Mouse (Mus musculus) heart, adult 8-10 months (tissue): ENCODE results near the gene Utrn. TPM values are rescaled to one million over a fixed set of nuclear protein-coding genes. Genes with fewer than 3 reads are reported as not detected.

ENCODE experiments used
- DNase-seq: peaks from one replicate; pipeline ENCODE4 v3.0.0; 2022; ENCODE audit warnings: low spot score
- total RNA-seq, 4 experiments: library from RNA; stranded (reverse); gene quantifications; 2 replicates each; pipeline ENCODE4 v1.2.4; 2022

The Utrn gene
- total RNA-seq, result 10 to 100 TPM; 59.3 to 75.7 (median 71.0) TPM

- peak; percentile 88 for DNase-seq
Measured at GRCm38 (mm10) chr10:12869029-12869671, at the start of gene Utrn. Utrn (minus strand) TSS chr10:12869365.

- no peak for DNase-seq
Measured at GRCm38 (mm10) chr10:12917626-12918025, 48.5 kb upstream of the Utrn start.

DNA sequence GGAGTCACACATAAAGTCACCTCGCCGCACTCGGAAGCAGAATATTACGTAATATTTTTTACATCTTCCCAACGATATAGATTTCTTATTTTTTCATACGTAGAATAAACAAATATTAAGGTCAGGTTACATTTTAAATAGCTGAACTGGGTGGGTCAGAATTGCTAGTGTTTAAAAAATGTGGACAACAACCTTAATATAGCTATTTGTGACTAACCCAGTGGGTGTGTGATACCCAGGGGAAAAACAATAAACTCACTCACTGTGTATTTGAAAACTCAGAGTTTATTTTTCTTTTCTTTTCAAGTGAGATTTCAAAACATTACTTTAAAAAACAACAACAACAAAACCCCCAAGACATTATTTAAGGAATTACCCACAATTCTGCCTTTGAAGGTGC, 47.2 kb upstream of the Utrn start:
- no peak for DNase-seq

DNA sequence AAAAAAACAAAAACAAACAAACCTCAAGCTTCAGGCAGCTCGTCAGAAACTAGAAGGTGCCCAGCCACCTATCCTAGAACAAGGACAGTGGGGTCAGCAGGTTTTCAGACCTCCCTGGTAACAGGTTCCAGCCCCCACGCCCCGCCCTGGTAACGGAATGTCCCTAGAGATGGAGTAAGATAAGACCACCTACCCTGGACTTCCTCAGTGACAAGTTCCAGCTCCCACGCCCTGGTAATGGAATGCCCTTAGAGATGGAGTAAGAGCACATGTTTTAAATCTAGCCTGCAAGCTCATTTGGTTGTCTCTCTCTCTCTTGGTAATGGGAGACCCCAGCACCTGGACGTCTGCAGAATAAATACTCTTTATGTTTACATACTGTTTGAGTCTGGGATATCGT, 46.7 kb upstream of the Utrn start:
- DNase-seq, result no peak

DNA sequence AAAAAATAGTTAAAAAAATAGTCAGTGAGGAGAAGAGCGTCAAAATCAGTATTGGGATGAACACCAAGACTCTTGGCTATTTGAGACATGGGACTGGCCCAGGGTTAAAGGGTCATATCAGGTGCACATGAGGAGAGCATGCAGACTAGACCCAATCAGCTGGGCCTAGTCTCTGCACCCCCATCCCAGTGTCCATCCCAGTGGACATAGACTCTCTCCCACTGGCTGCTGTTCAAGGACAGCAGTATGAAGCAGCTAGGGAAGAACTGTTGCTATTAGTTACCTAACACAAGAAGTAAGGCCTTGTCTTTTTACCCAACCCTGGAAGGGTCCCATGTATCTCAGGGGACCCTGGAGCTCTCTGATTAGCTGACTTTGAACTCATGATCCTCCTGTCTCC, 45.0 kb upstream of the Utrn start:
- DNase-seq, result no peak

DNA sequence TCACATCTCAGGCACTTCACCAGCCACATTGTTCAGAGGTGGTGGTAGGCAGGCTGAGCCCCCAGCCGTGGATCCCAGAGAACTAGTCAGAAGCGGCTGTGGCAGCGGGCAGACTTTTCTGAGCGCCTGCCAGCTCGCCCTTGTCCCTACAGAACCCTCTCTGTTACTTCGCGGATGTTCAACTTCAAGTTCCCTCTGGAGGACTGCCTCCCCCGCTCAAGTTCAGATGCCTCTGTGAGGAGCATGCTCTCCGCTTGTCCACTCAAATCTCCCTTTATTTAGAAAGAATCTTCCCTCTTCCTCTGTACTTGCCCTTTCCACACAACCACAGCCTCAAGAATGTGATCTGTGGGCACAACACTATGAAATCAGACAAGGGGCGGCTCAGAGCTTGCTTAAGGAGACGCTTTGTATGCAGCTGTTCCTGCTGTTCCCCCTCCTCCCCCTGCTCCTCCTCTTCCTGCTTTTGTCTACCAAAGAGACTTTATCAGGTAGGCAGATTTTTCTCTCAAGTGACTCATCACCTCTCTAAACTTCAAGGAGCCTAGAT, 42.9 kb upstream of the Utrn start:
- peak; percentile 48 for DNase-seq

GRCm38 (mm10) chr10:12911451-12911850, 42.3 kb upstream of the Utrn start:
- no peak for DNase-seq

GRCm38 (mm10) chr10:12909891-12910290, 40.7 kb upstream of the Utrn start:
- DNase-seq, result no peak

DNA sequence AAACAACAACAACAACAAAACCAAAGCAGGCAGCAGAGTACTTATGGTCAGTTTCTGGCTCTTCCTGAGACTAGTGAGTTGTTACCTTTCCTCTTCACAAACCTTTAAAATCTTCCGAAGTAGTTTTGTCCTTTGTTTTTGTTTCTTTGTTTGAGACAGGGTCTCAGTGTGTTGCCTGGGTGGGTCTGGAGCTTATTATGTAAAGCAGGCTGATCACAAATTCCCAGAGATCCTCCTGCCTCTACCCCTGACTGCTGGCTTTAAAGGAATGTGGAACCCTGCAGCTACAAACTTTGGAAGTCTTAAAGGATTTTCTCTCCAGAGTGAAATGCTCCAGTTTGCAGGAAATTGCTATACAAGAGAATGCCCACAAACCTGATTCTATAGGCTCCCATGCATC, 40.0 kb upstream of the Utrn start:
- DNase-seq, result no peak

DNA sequence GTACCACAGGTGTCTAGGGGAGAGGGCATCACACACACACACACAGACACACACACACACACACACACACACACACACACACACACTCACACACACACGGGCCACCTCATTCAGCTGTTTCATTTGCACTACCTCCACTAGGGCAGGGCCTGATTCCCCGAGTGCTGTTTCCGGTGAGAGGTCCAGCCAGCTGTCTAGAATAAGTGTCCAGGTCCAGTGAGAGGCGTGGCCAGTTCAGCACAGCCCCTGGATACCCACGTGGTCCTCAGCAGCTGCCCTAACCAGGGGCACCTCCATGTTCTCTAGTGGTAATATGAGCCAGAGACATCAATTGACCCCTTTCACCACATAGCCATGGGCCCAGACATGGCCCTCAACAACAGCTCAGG, 35.0 kb upstream of the Utrn start:
- no peak for DNase-seq

DNA sequence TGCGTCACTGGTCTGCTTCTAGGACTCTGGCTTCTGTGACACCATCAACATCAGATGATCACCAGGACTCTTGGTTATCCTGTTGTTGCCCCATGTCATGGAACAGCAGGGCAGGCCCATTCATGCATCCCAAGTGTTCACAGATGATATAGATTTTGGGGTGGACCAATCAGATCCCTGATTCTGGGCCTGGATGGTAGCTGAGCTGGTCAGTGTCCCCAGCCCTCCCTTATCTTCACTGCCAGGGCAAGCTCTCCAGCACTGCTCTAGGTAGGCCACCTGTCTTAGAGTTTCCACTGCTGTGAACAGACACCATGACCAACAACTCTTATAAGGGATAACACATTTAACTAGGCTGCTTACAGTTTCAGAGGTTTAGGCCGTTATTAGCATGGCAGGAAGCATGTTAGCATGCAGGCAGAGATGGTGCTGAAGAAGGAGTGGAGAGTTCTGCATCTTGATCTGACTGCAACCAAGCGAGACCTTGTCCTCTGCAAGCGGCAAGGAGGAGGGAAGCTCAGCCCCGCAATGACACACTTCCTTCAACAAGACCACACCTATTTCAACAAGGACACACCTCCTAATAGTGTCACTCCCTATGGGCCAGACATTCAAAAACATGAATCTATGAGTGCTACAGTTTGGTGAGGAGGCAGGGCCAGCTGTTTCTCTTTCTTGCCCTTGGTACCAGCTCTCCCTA, 34.4 kb upstream of the Utrn start:
- DNase-seq, result no peak

- no peak for DNase-seq
Measured at GRCm38 (mm10) chr10:12899901-12900300, 30.7 kb upstream of the Utrn start.

DNA sequence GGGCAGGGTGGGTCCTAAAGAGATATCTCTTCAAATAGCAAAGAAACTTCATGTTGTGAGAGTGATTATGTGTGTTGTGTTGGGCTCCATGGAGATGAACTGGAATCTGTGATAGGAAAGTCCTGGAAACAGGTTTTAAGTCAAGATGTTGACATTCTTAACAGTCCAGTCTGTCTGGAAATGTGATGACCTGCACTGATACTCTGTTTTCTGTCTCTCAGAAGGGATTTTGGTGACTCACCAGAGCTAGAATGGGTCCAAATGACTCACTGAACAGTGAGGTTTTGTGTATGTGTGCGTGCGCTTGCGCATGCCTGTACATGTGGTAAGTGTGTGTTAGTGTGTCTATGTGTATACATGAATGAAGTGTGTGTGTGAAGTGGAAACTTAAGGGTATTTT, 24.2 kb upstream of the Utrn start:
- DNase-seq, result no peak

DNA sequence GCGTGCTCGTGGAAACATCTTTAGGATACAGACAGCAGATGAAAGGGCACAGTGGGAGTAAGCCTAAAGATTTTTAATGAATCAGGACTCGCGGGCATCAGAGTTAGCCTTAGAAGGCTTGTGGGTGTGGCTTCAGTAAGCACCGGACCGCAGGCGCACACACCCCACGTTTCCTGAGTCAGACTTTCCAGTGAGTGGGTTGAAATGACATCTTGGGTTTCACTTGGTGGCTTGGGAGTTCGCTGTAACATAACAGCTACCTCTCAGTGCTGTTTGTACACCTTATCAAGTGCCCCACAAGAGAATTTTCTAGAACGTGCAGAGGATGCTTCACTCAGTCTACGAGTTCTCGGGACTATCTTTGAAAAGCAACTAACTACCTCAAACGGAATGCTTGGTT, 19.2 kb upstream of the Utrn start:
- peak; percentile 22 for DNase-seq

DNA sequence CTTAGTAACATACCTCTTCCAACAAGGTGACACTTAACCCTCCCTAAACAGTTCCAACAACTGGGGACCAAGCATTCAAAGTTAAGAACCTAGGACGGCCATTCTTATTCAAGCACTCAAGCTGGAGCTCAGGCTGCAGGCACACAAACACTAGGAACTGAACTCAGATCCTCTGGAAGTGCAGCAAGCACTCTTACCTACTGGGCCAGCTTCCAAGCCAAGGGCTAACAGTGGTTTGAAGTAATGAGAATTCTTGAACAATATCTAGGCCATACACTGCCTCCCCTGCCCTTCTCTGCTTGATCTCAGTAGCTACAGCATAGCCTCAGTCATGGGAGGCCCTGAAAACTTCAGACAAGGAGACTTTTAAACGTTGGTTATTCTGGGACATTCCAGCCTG, 18.6 kb upstream of the Utrn start:
- DNase-seq, result no peak

- DNase-seq, result no peak
Measured at GRCm38 (mm10) chr10:12884308-12884948, 15.3 kb upstream of the Utrn start.

GRCm38 (mm10) chr10:12881911-12882310, 12.7 kb upstream of the Utrn start:
- no peak for DNase-seq

- DNase-seq, result no peak
Measured at GRCm38 (mm10) chr10:12879313-12879695, 10.1 kb upstream of the Utrn start.

- peak; percentile 53 for DNase-seq
Measured at GRCm38 (mm10) chr10:12878661-12879312, 9.6 kb upstream of the Utrn start.

DNA sequence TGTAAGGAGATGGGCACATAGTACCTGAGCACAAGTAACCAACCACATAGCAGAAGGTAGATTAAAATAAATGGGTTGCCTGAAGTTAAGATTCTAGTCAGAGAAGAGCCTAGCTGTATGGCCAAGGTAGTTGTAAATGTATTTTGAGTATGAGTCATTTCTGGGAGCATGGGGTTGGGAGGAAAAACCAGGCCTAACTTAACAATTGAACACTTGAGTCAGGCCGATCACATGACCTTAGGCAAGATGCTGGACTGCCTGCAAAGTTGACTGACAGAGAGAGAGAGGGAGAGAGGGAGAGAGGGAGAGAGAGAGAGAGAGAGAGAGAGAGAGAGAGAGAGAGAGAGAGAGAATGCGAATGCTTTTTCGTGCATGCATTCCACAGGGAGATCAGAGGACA, 7.3 kb upstream of the Utrn start:
- no peak for DNase-seq

DNA sequence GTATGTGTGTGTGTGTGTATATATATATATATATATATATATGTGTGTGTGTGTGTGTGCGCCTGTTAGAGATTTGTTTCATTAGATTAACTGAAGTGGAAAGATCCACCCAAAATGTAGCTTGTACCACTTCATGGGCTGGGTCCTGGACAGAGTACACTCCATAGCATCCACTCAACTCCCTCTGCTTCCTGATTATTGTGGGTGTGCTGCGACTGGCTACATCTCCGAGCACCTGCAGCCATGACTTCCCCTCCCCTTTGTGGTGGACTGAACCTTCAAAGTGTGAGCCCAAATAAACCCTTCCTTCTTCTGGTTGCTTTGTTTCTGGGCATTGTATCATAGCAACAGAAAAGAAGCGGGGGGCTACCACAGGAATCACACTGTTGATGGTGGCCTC, 6.2 kb upstream of the Utrn start:
- DNase-seq, result no peak

DNA sequence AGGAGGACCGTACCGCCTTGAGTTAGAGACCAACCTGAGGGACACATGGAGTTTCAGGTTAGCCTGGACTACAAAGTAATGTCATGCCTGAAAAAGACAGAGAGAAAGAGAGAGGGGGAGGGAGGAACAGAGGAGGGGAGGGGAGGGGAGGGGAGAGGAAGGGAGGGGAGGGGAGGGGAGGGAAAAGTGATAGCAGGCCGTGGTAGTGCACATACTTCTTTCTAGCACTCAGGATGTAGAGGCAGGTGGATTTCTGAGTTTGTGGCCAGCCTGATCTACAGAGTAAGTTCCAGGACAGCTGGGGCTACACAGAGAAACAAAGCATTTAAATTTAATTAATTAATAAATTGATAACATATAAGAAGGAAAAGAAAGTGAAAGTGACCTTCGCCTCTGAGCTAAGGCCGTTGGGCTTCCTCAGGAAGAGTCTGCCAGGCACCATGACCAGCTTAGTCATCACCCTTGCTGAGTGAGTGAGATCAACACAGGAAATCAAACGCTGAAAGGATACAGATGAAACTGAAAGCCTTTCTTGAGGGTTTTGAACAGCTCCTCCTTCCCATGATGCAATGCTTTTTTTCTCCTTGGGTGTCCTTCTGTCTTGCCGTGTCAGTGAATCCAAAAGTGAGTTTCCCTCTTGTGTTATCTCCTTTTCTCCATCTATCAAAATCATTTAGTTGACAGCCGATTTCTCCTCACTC, 5.6 kb upstream of the Utrn start:
- DNase-seq, result peak; percentile 35
